Mouse (Mus musculus): Measurements from ENCODE around the gene Ccdc160.

Gene Ccdc160
- long read RNA-seq, experiment 1, transcript Ccdc160-201 (2 exons, 1,536 nt) = major isoform, 51 of 57 reads
- long read RNA-seq, experiment 1, partial matches to known transcripts = 0 of 57 reads
- long read RNA-seq, experiment 1, other reads (novel, unspliced or antisense) = 6 of 57 reads
- long read RNA-seq, experiment 2, transcript Ccdc160-201 (2 exons, 1,536 nt) = major isoform, 34 of 42 reads
- long read RNA-seq, experiment 2, partial matches to known transcripts = 0 of 42 reads
- long read RNA-seq, experiment 2, other reads (novel, unspliced or antisense) = 8 of 42 reads

DNA sequence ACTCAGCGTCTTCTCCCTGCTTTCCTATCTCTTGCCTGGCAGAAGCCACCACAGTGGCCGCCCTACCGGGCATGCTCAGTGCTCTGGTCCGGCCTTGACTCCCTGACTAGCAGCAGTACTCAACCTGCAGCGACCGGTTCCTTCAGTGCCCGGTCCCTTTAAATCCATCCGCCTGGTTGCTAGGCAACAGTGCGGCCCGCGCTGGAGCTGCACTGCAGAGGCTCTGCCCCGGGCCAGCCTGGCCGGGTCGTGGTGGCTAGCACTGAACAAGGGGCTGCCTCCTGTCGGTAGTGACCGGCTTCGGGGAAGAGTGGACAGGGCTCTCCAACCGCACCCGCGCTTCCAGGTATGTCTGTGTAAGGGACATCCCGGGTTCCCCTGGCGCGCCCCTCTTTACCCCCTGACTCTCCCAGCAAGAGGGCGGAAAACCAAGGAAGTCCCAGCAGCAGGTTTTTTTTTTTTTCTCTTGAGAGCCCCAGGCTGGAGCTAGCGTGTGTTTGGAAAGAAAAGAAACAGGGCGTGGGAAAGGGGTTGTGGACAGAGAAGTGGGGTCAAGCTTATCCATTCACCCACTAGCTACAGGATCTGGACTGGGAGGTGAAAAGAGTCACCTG is at the start of gene Ccdc160:
Ccdc160 (plus strand) TSS at position 221 of the 614 bp plus-strand sequence.
- intact Hi-C loops (cut with DNase I) = no loop called here

DNA sequence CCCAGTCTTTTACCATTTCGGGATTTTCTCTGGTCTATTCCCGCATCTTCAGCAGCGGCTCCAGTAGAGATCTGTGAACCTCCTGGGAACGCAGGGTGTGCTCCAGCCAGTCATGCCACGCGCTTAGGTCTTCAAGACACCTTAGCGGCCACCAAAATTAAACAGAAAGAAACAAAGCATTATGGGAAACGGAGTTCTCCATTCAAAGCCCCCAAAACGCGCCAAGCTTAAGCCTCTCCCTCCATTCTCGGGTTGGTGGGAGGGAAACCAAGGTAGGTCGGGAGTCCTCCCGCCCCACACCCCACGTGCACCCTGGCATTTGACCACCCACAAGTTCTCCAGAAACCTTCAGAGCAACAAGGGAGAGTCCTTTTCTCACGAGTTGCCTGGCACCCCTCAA is 47.2 kb upstream of the Ccdc160 start:
- intact Hi-C loops (cut with DNase I) = no loop called here

DNA sequence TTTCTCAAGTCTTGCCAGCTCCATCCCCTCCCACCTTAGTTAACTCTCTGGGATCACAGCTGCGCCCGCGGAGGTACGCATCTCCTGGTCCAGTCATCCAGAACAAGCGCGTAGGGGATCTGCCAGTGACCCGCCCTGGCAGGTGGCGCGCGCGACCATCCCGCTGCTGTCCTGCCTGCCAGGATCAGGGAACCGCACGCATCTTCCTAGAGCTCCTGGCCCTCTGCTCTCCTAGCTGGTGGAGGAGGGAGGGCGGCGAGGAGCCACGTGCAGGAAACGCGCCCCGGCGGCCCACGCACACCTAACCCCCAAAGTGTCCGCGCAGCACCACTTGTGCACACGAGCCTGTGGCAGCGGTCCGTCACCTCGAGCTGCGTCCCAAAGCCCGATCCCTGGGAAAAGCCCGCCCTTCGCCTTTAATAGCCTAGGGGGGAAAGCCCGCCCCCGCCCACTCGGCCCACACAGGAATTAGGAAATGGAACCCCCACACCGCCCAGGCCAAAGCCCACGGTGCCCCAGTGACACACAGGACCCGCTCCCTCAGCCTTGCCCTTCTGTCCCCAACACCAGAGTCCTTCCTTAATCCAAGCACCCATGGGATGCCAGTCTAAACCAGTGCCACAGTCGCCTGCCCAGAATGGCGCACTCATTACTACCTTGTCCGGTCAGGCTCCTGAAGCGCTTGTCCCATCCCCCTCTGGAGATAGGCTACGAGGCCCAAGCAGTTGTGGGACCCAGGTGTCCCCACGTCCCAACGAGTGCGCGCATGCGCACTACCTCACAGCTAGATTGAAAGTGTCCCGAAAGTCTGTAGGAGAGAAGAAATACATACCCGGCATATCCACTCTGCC is 46.6 kb upstream of the Ccdc160 start:
- intact Hi-C loops (cut with DNase I) = no loop called here

DNA sequence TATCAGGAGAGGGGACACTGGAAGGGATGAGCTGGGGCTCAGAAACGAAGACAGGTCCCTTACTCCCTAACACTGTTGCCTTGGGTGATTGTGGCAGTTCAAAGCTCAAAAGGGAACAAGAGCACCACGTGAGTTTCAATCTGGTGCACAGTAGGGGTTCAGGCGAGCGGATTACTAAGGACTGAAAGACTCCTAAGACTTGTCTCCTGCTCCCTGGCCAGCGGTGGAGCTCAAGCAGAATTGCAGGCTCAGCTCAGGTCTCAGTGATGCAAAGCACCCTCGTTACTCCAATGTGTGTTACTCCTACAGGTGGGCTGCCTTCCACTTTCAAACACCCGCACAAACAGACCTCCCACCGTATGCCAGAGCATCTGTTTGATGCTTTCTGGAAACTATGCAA is 45.5 kb upstream of the Ccdc160 start:
- intact Hi-C loops (cut with DNase I) = no loop called here

DNA sequence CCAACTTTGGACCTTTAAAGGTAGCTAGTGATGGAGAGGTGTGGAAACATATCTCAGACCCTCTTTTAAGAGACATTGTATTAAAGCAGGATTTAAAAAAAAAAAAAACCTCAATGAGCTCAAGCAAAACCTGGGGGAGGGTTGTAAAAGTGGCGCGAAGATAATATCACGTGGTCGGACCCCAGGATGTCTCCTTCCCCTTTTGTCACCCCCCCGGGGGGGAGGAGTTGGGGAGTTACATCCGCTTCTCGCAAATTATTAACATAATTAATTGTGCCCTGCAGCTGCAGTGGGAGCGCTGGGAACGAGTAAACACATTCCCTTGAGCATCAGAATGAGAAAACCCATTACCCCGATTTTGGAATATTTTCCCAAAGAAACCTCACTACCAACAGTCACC is 45.1 kb upstream of the Ccdc160 start:
- intact Hi-C loops (cut with DNase I) = no loop called here

DNA sequence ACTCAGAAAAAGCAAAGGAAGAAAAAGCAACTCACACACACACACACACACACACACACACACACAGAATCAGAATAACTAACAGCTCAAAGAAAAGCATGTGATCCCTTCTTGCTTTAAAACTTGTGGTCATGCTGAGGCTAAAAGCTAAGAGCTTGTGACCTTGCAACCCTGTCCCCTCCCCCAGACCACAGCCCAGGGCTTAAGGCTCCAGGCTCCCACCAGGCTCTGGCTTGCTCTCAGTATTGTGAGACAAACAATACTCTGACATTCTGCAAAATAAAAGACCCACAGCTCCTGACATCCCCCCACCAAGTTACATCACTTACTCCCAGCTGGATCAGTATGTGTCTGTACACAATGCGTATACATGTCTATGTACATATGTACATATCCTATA is 44.2 kb upstream of the Ccdc160 start:
- intact Hi-C loops (cut with DNase I) = no loop called here

DNA sequence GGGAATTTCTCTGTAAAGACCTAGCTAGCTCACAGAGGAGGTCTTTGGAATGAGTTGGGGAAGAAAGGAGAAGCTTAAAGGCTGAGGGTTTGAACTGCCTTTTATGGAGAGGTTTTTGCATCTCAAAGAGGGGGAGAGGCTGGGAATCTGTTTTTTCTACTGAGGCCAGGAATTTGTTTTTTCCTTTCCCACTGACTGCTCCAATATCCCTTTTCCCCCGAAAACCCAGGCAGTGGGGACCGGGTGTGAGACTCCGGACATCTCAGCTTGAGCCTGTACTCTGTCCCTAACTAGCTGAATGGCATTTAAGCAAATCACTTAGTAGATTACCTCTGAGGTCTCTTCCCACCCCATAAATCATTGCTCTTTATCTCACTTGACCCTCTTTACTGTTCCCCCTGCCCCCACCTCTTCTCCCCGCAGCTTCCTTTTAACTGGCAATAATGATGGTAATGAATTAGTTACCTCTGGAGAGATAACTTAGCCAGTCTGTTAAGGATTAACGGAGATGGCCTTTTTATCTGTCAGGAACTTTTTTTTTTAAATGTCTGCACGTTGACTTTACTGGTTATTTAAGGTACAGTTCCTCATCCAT is 37.4 kb upstream of the Ccdc160 start:
- intact Hi-C loops (cut with DNase I) = no loop called here

DNA sequence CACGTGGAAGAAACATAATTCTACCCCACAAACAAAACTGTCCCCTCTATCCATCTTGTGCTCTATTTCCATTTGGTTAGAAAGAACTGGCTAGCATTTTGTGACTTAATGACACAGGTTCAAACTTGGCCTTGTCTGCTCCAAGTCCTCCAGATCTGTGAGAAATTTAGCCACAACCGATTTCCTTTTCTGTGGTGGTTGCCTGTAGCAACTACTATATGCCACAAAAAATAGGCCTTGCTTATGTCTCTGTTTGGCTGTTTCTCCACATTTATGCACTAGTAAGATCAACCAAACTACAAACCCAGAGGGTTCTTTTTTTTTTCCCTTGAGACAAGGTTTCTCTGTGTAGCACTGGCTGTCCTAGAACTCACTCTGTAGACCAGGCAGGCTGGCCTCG is 33.8 kb upstream of the Ccdc160 start:
- intact Hi-C loops (cut with DNase I) = no loop called here

DNA sequence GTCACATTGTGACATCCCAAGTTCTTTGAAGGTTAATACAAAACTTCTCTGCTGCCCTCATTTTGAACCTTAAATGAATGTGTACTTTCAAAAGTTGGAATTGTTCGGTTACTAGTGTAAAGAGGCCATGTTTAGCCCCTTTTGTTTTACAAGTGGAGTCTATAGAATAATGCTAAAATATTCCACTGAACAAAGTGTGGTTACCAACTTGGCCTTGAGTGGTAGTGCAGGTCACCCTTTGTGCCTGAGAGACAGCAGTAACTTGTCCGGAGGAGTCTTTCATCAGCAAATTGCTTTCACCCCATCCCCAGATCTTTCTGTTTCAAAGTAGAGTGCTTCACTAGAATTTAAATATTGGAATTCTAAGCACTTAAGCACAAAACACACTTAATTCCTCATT is 31.8 kb upstream of the Ccdc160 start:
- intact Hi-C loops (cut with DNase I) = no loop called here

DNA sequence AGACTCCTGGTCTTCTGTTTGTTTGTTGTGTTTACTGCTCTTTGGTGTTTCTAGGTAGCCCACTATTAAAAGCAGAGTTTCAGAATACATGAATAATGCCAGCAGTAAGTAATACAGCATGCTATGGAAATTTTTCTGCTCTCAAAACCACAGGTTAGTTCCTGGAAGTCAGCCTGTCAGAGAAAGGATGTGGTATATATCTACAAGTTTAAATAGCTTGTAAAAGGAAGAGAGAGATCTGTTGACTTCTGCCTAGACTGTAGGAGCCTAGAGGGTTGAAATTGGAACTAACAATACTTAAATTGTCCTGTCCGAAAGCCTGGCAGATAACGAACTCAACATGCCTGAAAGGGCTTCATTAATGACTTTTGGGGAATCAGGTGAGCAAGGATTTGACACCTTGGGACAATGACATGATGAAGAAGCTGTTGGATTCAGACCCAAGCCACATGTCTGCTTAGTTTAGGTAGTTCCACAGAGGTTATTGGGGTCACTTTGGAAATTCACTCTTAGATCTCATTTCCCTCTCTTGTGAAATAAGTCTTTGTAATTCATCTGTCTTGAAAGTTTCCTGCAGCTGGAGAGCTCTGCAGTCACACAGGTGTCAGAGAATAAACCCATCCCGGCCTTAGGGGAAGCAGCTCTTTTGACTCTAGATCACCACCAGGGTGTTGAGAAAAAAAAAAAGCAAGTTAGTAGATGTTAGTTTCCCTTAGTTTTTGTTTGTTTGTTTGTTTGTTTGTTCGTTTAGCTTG is 30.6 kb upstream of the Ccdc160 start:
- intact Hi-C loops (cut with DNase I) = no loop called here

DNA sequence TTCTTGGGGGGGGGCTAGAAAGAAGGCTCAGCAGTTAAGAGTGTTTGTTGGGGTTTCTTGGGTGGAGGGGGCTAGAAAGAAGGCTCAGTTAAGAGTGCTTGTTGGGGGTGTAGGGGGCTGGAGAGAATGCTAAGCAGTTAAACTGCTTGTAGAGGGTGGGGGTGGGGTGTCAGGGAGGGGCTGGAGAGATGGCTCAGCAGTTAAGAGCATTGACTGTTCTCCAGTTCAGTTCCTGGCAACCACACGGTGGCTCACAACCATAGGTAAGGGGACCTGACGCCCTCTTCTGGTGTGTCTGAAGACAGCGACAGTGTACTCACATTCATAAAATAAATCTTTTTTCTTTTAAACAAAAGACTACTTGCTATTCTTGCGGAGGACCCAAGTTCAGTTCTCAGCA is 28.8 kb upstream of the Ccdc160 start:
- intact Hi-C loops (cut with DNase I) = no loop called here

DNA sequence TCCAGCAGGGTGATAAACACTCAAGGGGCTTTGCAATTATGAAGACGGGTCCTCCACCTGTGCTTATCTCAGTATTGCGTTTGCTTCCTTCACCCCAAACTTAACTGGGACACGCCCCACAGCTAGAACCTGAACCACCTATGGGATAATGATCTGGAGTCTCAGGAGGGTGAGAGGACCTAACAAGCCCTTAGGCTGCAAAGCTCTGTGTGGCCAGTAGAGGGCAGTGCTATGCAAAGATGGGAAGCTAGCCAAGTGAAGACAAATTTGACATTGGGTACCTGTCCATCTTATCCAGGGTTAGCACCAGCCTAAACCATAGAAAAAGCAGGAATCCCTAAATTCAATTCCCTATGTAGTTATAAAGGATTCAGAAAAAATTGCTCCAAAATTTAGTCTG is 15.0 kb upstream of the Ccdc160 start:
- intact Hi-C loops (cut with DNase I) = loop anchor here (5.0 kb wide), 1 partner anchor 156 kb away; no protein-coding TSS in a partner anchor

DNA sequence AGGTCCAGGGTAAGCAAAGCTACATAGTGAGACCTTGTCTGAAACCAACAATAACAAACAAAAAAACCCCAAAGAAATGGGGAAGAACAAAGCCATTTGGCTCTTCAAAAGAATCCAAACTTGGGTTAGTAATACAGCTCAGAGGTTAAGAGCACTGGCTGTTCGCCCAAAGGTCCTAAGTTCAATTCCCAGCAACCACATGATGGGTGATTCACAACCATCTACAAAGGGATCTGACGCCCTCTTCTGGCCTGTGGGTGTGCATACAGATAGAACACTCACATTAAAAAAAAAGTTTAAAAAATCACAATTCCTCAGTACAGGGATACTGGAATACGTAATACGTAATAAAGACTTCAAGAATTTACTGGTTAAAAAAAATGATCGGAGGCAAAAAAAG is 13.3 kb upstream of the Ccdc160 start:
- intact Hi-C loops (cut with DNase I) = loop anchor here (5.0 kb wide), 1 partner anchor 155 kb away; no protein-coding TSS in a partner anchor

DNA sequence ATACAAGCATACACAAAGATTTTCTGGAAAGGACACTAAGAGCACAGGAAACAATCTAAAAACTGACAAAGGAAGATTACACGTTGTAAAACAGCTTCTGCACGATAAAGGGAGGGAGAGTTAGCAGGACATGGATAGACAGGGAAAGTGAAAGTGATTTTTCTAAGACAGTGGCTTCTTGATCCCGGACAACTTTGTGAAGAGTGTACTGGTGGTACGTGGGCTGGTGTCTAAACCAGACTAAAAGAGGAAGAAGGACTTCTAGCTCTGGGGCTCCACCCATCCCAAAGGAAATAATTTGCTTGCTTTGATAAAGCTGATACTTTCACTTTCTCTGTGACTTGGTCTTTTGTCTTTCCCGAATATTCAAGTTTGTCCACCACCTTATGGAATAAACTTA is 7.1 kb upstream of the Ccdc160 start:
- intact Hi-C loops (cut with DNase I) = no loop called here

DNA sequence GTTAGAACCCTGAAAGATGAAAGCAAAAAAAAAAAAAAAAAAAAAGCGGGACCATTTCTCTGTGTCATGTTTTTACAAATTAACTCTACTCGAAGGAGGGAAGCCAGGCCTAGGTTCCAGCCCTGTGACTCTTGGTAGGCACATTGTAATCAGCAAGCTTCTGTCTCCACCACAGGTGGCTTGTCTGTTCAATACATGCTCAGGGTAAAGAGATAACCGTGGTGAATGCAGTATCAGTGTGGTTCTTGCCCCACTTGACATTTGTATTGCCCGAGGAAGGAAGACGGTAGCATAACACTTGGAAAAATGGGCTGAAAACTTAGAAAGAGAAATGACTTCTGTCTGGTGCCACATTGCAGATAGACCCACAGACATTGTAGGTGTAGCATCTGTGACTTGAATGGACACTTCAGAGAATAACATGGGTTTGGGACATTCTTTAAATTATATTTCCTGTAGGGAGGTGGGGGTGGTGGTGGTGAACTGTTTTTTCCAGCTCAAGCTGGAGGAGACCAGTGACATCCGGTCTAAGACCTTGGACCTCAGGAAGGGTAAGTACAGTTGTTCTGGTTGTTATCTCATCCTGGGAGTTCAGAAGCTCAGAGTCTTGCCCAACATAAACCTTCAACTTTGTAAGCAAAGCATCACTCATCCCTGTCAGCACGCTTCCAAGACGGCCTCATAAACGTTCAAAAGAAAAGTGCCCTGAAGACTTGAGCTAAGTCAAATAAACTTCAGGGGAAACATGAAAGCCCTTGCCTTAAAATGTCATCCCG is 1.1 kb downstream of the Ccdc160 start:
- intact Hi-C loops (cut with DNase I) = no loop called here

DNA sequence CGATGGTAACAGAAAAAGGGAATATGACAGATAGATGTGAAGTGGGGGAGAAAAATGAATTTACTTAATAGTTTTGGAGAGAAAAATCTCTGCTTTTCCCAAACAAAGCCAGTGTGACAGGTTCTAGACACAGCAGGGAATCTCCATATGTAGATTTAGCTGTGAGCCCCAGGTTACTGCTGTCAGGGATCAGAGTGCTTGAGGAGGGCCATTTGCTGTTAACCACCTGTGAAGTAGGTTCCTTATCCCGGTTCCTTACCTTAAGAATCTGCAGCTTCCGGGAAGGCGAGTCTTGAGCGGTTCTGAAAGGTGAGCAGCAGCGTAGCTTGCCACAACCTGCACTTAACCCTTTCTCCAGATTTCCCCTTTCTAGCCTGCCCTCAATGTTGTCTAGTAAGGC is 1.9 kb downstream of the Ccdc160 start:
- intact Hi-C loops (cut with DNase I) = no loop called here

DNA sequence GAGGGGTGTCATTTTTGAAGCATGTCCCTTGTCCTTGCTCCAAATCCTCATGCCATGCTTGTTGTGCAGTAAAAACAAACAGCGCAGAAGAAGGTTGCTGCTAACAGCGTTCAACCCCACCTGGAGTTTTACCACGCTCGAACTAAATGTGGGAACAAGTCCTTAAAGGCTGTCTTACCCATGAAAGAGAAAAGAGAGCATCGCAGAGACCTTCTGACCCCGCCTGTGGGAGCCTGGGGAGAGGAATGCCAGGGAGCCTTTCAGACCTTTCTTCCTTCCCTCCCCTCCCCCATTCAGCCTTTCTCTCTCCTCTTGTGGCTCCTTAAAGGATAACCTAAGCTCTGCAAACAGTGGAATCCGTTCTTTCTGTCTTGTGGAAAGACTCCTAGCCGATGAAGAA is 4.8 kb downstream of the Ccdc160 start:
- intact Hi-C loops (cut with DNase I) = no loop called here

DNA sequence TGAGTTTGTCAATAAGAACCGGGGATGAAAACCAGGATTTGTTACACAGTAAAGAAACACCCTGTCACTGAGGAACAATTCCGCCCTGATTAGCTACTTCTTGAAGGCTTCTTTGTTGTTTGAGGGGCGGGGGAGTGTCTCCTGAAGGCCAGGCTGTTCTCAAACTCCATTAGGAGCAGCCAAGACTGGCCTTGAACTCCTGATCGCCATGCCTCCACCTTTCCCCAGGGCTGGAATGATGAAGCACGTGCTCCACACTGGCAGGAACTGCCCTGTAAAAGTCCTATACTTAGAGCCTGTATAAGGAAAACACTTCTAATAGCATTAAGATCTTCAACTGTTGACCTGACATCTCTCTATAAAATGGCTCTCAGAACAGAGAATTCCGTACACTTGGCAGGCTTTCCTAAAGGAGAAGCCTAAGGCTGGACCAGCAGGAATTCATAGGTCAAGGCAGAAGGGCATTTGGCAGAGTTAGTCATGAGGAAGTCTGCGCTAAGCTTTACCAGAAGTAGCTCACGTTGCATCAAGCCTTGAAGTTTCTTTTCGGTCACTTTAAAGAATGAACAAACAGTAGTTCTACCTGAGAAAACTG is 6.1 kb downstream of the Ccdc160 start:
- intact Hi-C loops (cut with DNase I) = no loop called here

DNA sequence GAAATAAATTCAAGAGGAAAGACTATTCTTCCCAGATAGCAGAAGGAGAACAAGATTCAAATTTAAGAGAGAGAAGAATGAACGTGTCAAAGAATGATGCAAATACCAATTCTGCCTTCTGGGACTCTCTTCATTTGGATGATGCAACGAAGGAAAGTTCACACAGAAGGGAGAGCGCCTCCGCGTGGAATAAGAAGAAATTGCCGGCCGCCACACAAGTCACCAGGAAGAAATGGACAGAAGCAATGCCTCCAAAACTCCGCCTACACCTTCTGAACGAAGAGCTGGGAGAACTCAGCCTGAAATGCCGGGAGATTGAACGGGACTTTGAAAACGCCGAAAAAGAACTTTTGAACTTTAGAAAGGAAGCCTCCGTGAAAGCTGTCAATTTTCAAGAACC is 7.3 kb downstream of the Ccdc160 start:
- intact Hi-C loops (cut with DNase I) = no loop called here

DNA sequence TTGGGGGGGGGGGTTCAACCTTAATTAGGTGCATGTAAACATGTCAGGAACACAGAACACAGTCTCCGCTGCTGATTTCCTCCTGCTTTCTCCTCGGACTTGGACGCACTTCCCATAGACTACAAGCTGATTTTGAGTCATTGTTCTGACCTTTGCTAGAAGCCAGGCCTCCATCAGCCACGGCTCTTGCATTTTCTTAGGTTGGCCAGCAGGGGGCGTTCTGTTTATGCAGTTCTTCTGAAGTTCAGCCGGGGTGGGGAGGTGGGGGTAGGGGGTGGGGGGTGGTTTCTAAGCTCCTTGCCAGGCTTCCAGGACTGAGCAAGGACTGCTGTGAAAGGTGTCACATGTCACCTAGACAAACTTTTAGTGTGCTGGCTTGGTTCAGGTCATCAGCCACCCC is 8.6 kb downstream of the Ccdc160 start:
- intact Hi-C loops (cut with DNase I) = no loop called here
